Mouse (Mus musculus) liver, adult 2 months (tissue): ENCODE data around the gene Slc13a2.

ENCODE experiments used
- CTCF ChIP-seq: fragments of 200-500 bp; IDR thresholded peaks from 2 replicates; pipeline ENCODE4 v1.5.1; 2011; ENCODE audit warnings: low read depth, low read length, control low read depth
- POLR2A ChIP-seq: fragments of 200-500 bp; IDR thresholded peaks from 2 replicates; pipeline ENCODE4 v1.6.1; 2011; ENCODE audit warnings: low read length, control low read depth; ENCODE audit not compliant: insufficient read depth; ENCODE audit errors: extremely low read depth

GRCm38 (mm10) chr11:78400936-78401335 is 21.1 kb downstream of the Slc13a2 start:
- TF ChIP-seq CTCF: no peak
- TF ChIP-seq POLR2A: no peak
